Mouse (Mus musculus) C2C12 (cell line): ENCODE results near the gene Rab21.

Source experiments
- CTCF ChIP-seq: IDR thresholded peaks from one replicate; pipeline ENCODE4 v1.5.1; 2011; ENCODE audit not compliant: control insufficient read depth, insufficient read depth, insufficient read length
- MAX ChIP-seq: IDR thresholded peaks from one replicate; pipeline ENCODE4 v1.6.1; 2011; ENCODE audit warnings: mild to moderate bottlenecking, control low read depth
- USF1 ChIP-seq: IDR thresholded peaks from one replicate; pipeline ENCODE4 v1.6.1; 2011; ENCODE audit warnings: low read depth, mild to moderate bottlenecking, control low read depth, moderate library complexity

DNA sequence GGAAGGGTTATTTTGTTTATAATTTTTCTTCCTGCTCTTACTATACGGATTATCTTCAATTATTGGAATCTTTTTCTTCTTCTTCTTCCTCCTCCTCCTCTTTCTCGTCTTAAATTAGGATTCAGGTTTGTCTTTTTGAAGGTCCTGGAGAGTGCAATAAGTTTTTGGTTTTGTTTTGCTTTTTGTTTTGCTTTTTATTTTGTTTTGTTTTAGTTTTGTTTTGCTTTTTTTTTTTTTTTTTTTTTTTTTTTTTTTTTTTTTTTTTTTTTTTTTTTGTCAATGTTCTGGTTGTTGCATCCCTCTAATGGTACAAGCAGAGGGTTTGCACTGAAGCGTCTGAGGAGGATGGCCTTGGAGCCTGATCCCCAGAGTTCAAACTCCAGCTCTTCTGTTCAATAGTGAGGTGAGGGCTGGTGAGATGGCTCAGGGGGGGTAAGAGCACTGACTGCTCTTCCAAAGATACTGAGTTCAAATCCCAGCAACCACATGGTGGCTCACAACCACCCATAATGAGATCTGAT, 13.7 kb upstream of the Rab21 start:
- TF ChIP-seq MAX (no peak), CTCF (no peak), USF1 (no peak)
